Mouse (Mus musculus) liver, embryonic 14.5 days (tissue): ENCODE measurements around the gene Ptgir. TPM values are rescaled to one million over a fixed set of nuclear protein-coding genes. Genes with fewer than 3 reads are reported as not detected.

Experiments used
- ATAC-seq: fragments of 200-750 bp; cut with Nextera tagmentation; 2 replicates; pipeline ENCODE4 v1.8.0; 2017; ENCODE audit warnings: moderate number of reproducible peaks, mild to moderate bottlenecking, moderate library complexity; ENCODE audit not compliant: insufficient read depth
- DNase-seq, 3 experiments: peaks; one replicate each; pipeline ENCODE4 v3.0.0-alpha.2; 2012 to 2013; ENCODE audit warnings: low read depth in 3 of 3, low spot score in 3 of 3
- H3K27ac ChIP-seq: fragments of 300-500 bp; sonication (generic); 2 replicates; pipeline ENCODE4 v1.5.1; 2014; ENCODE audit warnings: moderate library complexity, mild to moderate bottlenecking, control low read depth, inconsistent platforms
- H3K27me3 ChIP-seq: fragments of 300-500 bp; sonication (generic); 2 replicates; pipeline ENCODE4 v1.6.1; 2014; ENCODE audit warnings: mild to moderate bottlenecking, low read length, moderate library complexity; ENCODE audit not compliant: control insufficient read depth, insufficient read depth
- H3K36me3 ChIP-seq: fragments of 300-500 bp; sonication (generic); replicated peaks from 2 replicates; pipeline ENCODE4 v1.6.1; 2014; ENCODE audit warnings: low read depth; ENCODE audit not compliant: control insufficient read depth, insufficient read depth
- H3K4me1 ChIP-seq, 2 experiments: fragments of 200-500 bp in 1 of 2; fragments of 300-500 bp in 1 of 2; sonication (generic) in 1 of 2; replicated peaks; 2 replicates each; pipeline ENCODE4 v1.6.1; 2012 to 2014; ENCODE audit warnings: antibody characterized with exemption in 1 of 2, inconsistent platforms in 1 of 2, low read length in 1 of 2; ENCODE audit not compliant: control insufficient read depth in 2 of 2, insufficient read depth in 2 of 2
- H3K4me2 ChIP-seq: fragments of 300-500 bp; sonication (generic); 2 replicates; pipeline ENCODE4 v1.6.1; 2014; ENCODE audit warnings: low read depth, mild to moderate bottlenecking, control low read depth, moderate library complexity
- H3K4me3 ChIP-seq, 2 experiments: fragments of 200-500 bp in 1 of 2; fragments of 300-500 bp in 1 of 2; sonication (generic) in 1 of 2; 2 replicates each; pipeline ENCODE4 v1.5.1; 2012 to 2014; ENCODE audit warnings: low read depth in 2 of 2, low read length in 2 of 2, mild to moderate bottlenecking in 2 of 2, control low read depth in 1 of 2, inconsistent platforms in 1 of 2, moderate library complexity in 1 of 2; ENCODE audit not compliant: insufficient read depth in 1 of 2
- H3K9ac ChIP-seq: fragments of 300-500 bp; sonication (generic); replicated peaks from 2 replicates; pipeline ENCODE4 v1.6.1; 2014; ENCODE audit warnings: mild to moderate bottlenecking, control low read depth, moderate library complexity
- H3K9me3 ChIP-seq: fragments of 300-500 bp; sonication (generic); 2 replicates; pipeline ENCODE4 v1.6.1; 2016; ENCODE audit warnings: low read length, mixed read lengths; ENCODE audit not compliant: control insufficient read depth
- CTCF ChIP-seq: IDR thresholded peaks from 2 replicates; pipeline ENCODE4 v1.5.1; 2016; ENCODE audit warnings: antibody characterized with exemption, low read depth, control low read depth
- EP300 ChIP-seq: IDR thresholded peaks from 2 replicates; pipeline ENCODE4 v1.6.1; 2016; ENCODE audit warnings: antibody characterized with exemption, low read depth
- WGBS: fragments of 180-500 bp; shearing (Covaris S2); extraction: QIAGEN DNeasy Blood & Tissue Kit; methylation state at CpG from one replicate; pipeline ENCODE4 v1.1.7; 2014; ENCODE audit not compliant: insufficient replicate concordance; 5-methylcytosine and 5-hydroxymethylcytosine counted together
- polyA plus RNA-seq, 2 experiments: library from polyadenylated mRNA; depleted of rRNA in 1 of 2; stranded (reverse) in 1 of 2; unstranded in 1 of 2; fragments of >200 nt; fragmentation: Nextera tagmentation in 1 of 2; extraction: Ambion mirVana in 1 of 2; gene quantifications; 2 replicates each; pipeline versions ENCODE4 v1.2.1 to v1.2.3; 2012 to 2014

Ptgir gene
- polyA plus RNA-seq (2012; rRNA removed): 0.84 and 0.87 TPM in 2 replicates
- polyA plus RNA-seq (2014; fragmentation: Nextera tagmentation; extraction: Ambion mirVana): 0.88 and 1.2 TPM in 2 replicates

- H3K4me3 ChIP-seq: no peak within 1 kb of the TSS
- no peak within 1 kb of the TSS for H3K27ac ChIP-seq
Measured at GRCm38 (mm10) chr7:16906281-16906680, at the start of gene Ptgir. TSS of gene Ptgir (plus strand) at chr7:16906490.

DNA sequence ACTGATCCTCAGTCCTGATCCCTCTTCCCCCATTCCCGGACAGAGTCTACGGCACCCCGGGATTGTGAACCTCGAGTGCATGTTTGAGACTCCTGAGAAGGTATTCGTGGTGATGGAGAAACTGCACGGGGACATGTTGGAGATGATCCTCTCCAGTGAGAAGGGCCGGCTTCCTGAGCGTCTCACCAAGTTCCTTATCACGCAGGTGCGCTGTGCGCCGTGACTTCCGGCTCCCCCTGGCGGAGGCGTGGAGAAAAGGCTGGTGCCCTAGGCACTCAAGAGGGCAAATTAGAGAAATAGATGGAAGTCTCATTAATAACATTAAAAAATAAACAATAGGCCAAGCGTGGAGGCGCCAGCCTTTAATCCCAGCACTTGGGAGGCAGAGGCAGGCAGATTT, 48.0 kb upstream of the Ptgir start:
- Histone ChIP-seq H3K27me3 (no peaks in the 10 kb centered on the region), H3K4me1 (no peaks in the 10 kb centered on the region), H3K36me3 (no peaks in the 10 kb centered on the region), H3K9ac (no peak overlapping the region), H3K9me3 (no peaks in the 10 kb centered on the region), H3K4me3 (no peak overlapping the region), H3K27ac (no peak overlapping the region), H3K4me2 (no peak overlapping the region)
- no peak for DNase-seq
- 36% methylated on average over 17 of the region's 17 CpGs for WGBS
- no peak for TF ChIP-seq EP300
- peak; percentile 92 for TF ChIP-seq CTCF
- no peak for ATAC-seq

More at GRCm38 (mm10) chr7:16906281-16906680, at the start of gene Ptgir:
- Histone ChIP-seq H3K9me3 (no peaks in the 10 kb centered on the region), H3K9ac (no peak within 1 kb of the TSS), H3K27me3 (no peaks in the 10 kb centered on the region; the same call in 1 of the 2 replicates), H3K36me3 (no peaks in the 10 kb centered on the region), H3K4me1 (peaks cover 0 to 16% of the 10 kb centered on the region in 2 experiments; a peak in 3 of 4 replicates), H3K4me2 (no peak within 1 kb of the TSS)
- WGBS: 9% methylated on average over 6 of the region's 6 CpGs
- no peak for TF ChIP-seq CTCF
- TF ChIP-seq EP300: no peak
- ATAC-seq: no peak
- no peak for DNase-seq

- ATAC-seq (no peak), DNase-seq (peak in 2 of 3 experiments; percentile 40 to 41)
- TF ChIP-seq CTCF (peak; percentile 76), EP300 (no peak)
- no peak overlapping the region for H3K4me2 ChIP-seq
- no peaks in the 10 kb centered on the region for H3K36me3 ChIP-seq
- 28% methylated on average over 5 of the region's 5 CpGs for WGBS
- H3K4me3 ChIP-seq: no peak overlapping the region
- no peaks in the 10 kb centered on the region for H3K9me3 ChIP-seq
- H3K9ac ChIP-seq: no peak overlapping the region
- H3K4me1 ChIP-seq: no peaks in the 10 kb centered on the region
- no peak overlapping the region for H3K27ac ChIP-seq
- H3K27me3 ChIP-seq: no peaks in the 10 kb centered on the region
Measured at GRCm38 (mm10) chr7:16859902-16860651, 46.2 kb upstream of the Ptgir start.

DNA sequence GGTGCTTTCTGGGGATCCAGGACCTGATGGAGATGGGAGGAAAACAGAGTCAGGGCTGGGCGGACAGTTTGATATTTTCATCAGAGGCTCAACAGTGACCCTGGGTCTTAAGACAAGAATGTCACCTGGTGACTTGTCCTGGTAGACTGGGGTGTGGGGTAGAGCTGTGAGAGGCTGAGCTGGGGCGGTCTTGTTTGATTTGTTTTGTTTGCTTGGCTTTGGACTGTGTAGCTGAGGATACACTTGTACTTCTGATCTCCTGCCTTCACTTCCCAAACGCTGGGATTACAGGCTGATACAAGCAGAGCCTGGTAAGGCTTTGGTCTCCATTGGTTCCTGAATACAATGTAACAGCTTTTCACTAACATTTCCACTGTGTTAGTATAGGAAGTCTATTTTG, 38.8 kb upstream of the Ptgir start:
- no peak overlapping the region for H3K4me2 ChIP-seq
- no peak overlapping the region for H3K27ac ChIP-seq
- no peaks in the 10 kb centered on the region for H3K27me3 ChIP-seq
- TF ChIP-seq CTCF (no peak), EP300 (no peak)
- H3K9ac ChIP-seq: no peak overlapping the region
- DNase-seq: no peak
- no peaks in the 10 kb centered on the region for H3K36me3 ChIP-seq
- peaks cover 0 to 3% of the 10 kb centered on the region in 2 experiments; a peak in 1 of 4 replicates for H3K4me1 ChIP-seq
- WGBS: 58% methylated on average over 3 of the region's 3 CpGs
- peak; percentile 40; the same call in 1 of the 2 replicates for ATAC-seq
- no peaks in the 10 kb centered on the region for H3K9me3 ChIP-seq
- no peak overlapping the region for H3K4me3 ChIP-seq

GRCm38 (mm10) chr7:16869497-16869896, 36.8 kb upstream of the Ptgir start:
- Histone ChIP-seq H3K27ac (no peak overlapping the region), H3K36me3 (no peaks in the 10 kb centered on the region), H3K4me3 (no peak overlapping the region), H3K4me1 (peaks cover 3 to 8% of the 10 kb centered on the region in 2 experiments), H3K4me2 (no peak overlapping the region), H3K9ac (no peak overlapping the region), H3K9me3 (no peaks in the 10 kb centered on the region), H3K27me3 (no peaks in the 10 kb centered on the region)
- no peak for DNase-seq
- peak; percentile 33; the same call in 1 of the 2 replicates for ATAC-seq
- 69% methylated on average over 16 of the region's 16 CpGs for WGBS
- TF ChIP-seq EP300: no peak
- TF ChIP-seq CTCF: no peak
